Mouse (Mus musculus): ENCODE measurements around the gene Fst. TPM values are rescaled to one million over a fixed set of nuclear protein-coding genes. Genes with fewer than 3 reads are reported as not detected.

Fst gene
- total and polyA plus RNA-seq, 2 experiments from 2014 or later, result 1.7 to 3.9 TPM

- H3K4me3 ChIP-seq (ENCODE audit: low read length), result no peak overlapping the region
- no peaks in the 10 kb centered on the region for H3K36me3 ChIP-seq (ENCODE audit: insufficient read depth, low read length)
- H3K9ac ChIP-seq (replicated peaks; ENCODE audit: low read length), result no peak overlapping the region
- H3K27ac ChIP-seq, result no peak overlapping the region
- no peaks in the 10 kb centered on the region for H3K4me1 ChIP-seq (ENCODE audit: insufficient read depth, low read length)
- ATAC-seq (no peak), DNase-seq (ENCODE audit: low spot score) (no peak)
- no peaks in the 10 kb centered on the region for H3K9me3 ChIP-seq (ENCODE audit: low read length)
- WGBS, result 65% methylated on average over 1 of the region's 1 CpGs
- no peaks in the 10 kb centered on the region for H3K27me3 ChIP-seq (ENCODE audit: insufficient read depth, low read length)
- no peak overlapping the region for H3K4me2 ChIP-seq (ENCODE audit: low read depth, low read length)
- no peak for TF ChIP-seq CTCF (IDR thresholded peaks at IDR 0.05; ENCODE audit: low read depth)
Measured at GRCm38 (mm10) chr13:114465387-114465786, 6.6 kb upstream of the Fst start.

GRCm38 (mm10) chr13:114464824-114465223, 6.1 kb upstream of the Fst start:
- 91% methylated on average over 3 of the region's 3 CpGs for WGBS
- no peak for ATAC-seq
- no peak for TF ChIP-seq CTCF (IDR thresholded peaks at IDR 0.05; ENCODE audit: low read depth)

GRCm38 (mm10) chr13:114462548-114463408, 4.0 kb upstream of the Fst start:
- Histone ChIP-seq H3K4me1 (ENCODE audit: insufficient read depth, low read length) (0 out of 2 replicates have a peak, but pooled peaks cover 4% of the 10 kb centered on the region), H3K9ac (replicated peaks; ENCODE audit: low read length) (no peak overlapping the region), H3K4me3 (ENCODE audit: low read length) (no peak overlapping the region), H3K27ac (no peak overlapping the region), H3K4me2 (ENCODE audit: low read depth, low read length) (no peak overlapping the region), H3K36me3 (ENCODE audit: insufficient read depth, low read length) (no peaks in the 10 kb centered on the region), H3K9me3 (ENCODE audit: low read length) (no peaks in the 10 kb centered on the region), H3K27me3 (ENCODE audit: insufficient read depth, low read length) (peaks cover 6% of the 10 kb centered on the region)
- 88% methylated on average over 8 of the region's 8 CpGs for WGBS
- DNase-seq (ENCODE audit: low spot score) (no peak), ATAC-seq (no peak)
- no peak for TF ChIP-seq CTCF (IDR thresholded peaks at IDR 0.05; ENCODE audit: low read depth)

More at GRCm38 (mm10) chr13:114464824-114465223, 6.1 kb upstream of the Fst start:
- Histone ChIP-seq H3K4me1 (ENCODE audit: insufficient read depth, low read length) (no peaks in the 10 kb centered on the region), H3K4me2 (ENCODE audit: low read depth, low read length) (no peak overlapping the region), H3K9me3 (ENCODE audit: low read length) (no peaks in the 10 kb centered on the region), H3K4me3 (ENCODE audit: low read length) (no peak overlapping the region), H3K27me3 (ENCODE audit: insufficient read depth, low read length) (no peaks in the 10 kb centered on the region; the same call in 1 of the 2 replicates), H3K36me3 (ENCODE audit: insufficient read depth, low read length) (no peaks in the 10 kb centered on the region), H3K9ac (replicated peaks; ENCODE audit: low read length) (no peak overlapping the region), H3K27ac (no peak overlapping the region)
- DNase-seq (ENCODE audit: low spot score), result no peak

- WGBS, result under 1% methylated on average over 29 of the region's 29 CpGs
- Histone ChIP-seq H3K27ac (no peak overlapping the region), H3K4me1 (ENCODE audit: insufficient read depth, low read length) (peaks cover 13% of the 10 kb centered on the region; the same call in 1 of the 2 replicates), H3K27me3 (ENCODE audit: insufficient read depth, low read length) (peaks cover 19% of the 10 kb centered on the region), H3K4me2 (ENCODE audit: low read depth, low read length) (peak overlapping the region; percentile 97), H3K9ac (replicated peaks; ENCODE audit: low read length) (no peak overlapping the region; the same call in 1 of the 2 replicates), H3K9me3 (ENCODE audit: low read length) (no peaks in the 10 kb centered on the region), H3K4me3 (ENCODE audit: low read length) (peak overlapping the region; percentile 62), H3K36me3 (ENCODE audit: insufficient read depth, low read length) (no peaks in the 10 kb centered on the region)
- DNase-seq (ENCODE audit: low spot score), result peak; percentile 87
- ATAC-seq, result peak; percentile 75
- TF ChIP-seq CTCF (IDR thresholded peaks at IDR 0.05; ENCODE audit: low read depth), result peak; percentile 69
Measured at GRCm38 (mm10) chr13:114460306-114460892, 1.6 kb upstream of the Fst start.

DNA sequence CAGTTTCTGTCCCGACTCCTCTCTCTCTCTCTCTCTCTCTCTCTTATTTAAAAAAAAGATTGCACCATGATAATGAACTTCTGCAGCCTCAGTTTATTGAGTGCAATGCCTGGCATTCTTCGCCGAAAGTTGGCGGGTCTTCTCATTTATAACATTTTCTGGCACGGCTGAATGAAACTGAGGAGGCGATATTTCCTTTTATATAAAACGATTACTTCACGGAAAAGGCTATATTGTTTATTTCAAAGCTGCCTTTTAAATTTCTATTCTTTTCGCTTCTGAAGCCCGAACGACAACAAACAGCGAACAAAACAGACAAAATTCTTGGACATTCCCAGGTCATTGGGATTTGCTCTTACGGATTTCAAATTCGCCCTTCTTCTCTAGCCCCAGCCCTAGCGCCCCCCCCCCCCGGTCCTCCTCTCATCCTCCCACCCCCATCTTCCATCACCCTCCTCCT, 980 bp upstream of the Fst start:
- no peak overlapping the region for H3K27ac ChIP-seq
- H3K4me1 ChIP-seq (ENCODE audit: insufficient read depth, low read length), result peaks cover 13% of the 10 kb centered on the region; the same call in 1 of the 2 replicates
- H3K27me3 ChIP-seq (ENCODE audit: insufficient read depth, low read length), result peaks cover 22% of the 10 kb centered on the region
- no peak overlapping the region for H3K9ac ChIP-seq (replicated peaks; ENCODE audit: low read length)
- H3K36me3 ChIP-seq (ENCODE audit: insufficient read depth, low read length), result no peaks in the 10 kb centered on the region
- H3K9me3 ChIP-seq (ENCODE audit: low read length), result no peaks in the 10 kb centered on the region
- DNase-seq (ENCODE audit: low spot score) (peak; percentile 35), ATAC-seq (no peak)
- TF ChIP-seq CTCF (IDR thresholded peaks at IDR 0.05; ENCODE audit: low read depth), result no peak
- 1% methylated on average over 16 of the region's 16 CpGs for WGBS
- peak overlapping the region; percentile 62 for H3K4me3 ChIP-seq (ENCODE audit: low read length)
- H3K4me2 ChIP-seq (ENCODE audit: low read depth, low read length), result peak overlapping the region; percentile 97

DNA sequence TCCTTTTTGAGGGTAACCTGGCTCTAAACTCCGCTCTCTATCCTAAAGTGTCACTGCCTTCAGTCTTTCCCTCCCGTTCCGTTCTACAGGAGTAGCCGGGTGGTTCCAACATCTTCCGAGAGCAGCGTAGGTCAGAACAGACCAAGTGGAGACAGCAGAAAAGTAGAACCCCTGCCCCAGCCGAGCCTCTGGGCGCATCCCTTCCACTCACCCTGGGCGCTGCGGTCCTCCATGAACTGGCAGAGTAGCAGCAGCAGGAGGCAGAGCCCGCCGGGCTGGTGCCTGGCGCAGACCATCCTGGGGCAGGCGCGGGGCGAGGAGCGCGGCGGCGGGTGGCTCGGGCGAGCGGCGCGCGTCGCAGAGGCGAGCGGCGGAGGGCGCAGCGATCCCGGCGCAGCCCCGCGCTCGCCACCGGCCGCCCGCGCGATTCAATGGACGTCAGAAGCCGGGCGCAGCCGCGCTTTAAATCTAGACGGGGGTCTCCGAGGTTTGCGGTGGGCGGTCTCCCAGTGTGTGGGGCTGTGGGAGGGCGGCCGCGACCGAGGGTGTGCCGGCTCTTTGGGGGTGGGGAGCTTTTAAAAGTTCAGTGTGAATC, 363 bp downstream of the Fst start:
- TF ChIP-seq CTCF (IDR thresholded peaks at IDR 0.05; ENCODE audit: low read depth), result peak; percentile 19; the same call in 1 of the 2 replicates
- Histone ChIP-seq H3K36me3 (ENCODE audit: insufficient read depth, low read length) (no peaks in the 10 kb centered on the region), H3K4me3 (ENCODE audit: low read length) (peak overlapping the region; percentile 62), H3K9me3 (ENCODE audit: low read length) (no peaks in the 10 kb centered on the region), H3K4me1 (ENCODE audit: insufficient read depth, low read length) (peaks cover 13% of the 10 kb centered on the region; the same call in 1 of the 2 replicates), H3K9ac (replicated peaks; ENCODE audit: low read length) (peak overlapping the region; percentile 33; the same call in 1 of the 2 replicates), H3K4me2 (ENCODE audit: low read depth, low read length) (peak overlapping the region; percentile 97), H3K27ac (no peak overlapping the region), H3K27me3 (ENCODE audit: insufficient read depth, low read length) (peaks cover 22% of the 10 kb centered on the region)
- DNase-seq (ENCODE audit: low spot score), result peak; percentile 70
- peak; percentile 68 for ATAC-seq
- WGBS, result 1% methylated on average over 55 of the region's 56 CpGs
